Mouse (Mus musculus) cerebellum, adult (tissue): ENCODE measurements at regions not wholly inside any gene's neighbourhood (a gene's known extent, or its start where the extent isn't known, plus 50 kb on each side); places are given as distances from the start of the nearest gene placed in this dataset.
A peak's percentile ranks its signal among the peaks of the same experiment; 100 is the strongest.

Source experiments
- ATAC-seq: cut with Nextera tagmentation; 2 replicates; pipeline ENCODE4 v1.9.2; 2017; ENCODE audit warnings: mild to moderate bottlenecking, moderate library complexity, mixed read lengths; ENCODE audit not compliant: insufficient number of reproducible peaks, low FRiP score, low TSS enrichment

DNA sequence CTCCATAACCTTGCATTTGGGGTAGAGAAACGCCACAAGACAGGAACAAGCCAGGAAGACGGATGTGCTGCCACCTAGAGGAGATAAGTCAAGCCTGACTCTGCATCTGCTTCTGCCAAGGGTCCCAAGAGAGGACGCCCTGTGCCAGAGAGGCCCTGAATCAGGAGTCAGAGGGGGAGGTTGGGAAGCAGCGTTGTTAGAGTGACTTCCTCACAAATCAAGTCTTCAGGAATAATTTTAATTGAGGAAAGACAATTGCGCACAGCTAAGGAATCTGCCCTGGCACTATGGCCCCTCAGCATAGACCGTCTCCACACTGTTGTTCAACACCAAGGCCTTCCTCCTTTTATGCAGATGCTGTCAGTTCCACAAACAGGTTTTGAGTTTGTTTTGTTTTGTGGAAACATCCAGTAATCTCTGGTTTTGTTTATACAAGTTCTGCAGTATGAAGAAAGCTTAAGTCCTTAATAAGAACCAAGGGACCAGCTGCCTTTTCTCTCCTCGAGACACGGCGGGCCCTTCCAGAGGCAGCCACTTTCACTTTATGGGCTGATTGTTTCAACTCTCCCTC is 187.9 kb upstream of the Il12b start:
- no peak for ATAC-seq

GRCm38 (mm10) chr11:44214095-44214494 is 185.8 kb upstream of the Il12b start:
- no peak for ATAC-seq

- ATAC-seq: no peak
Measured at GRCm38 (mm10) chr11:44216346-44216745, 183.5 kb upstream of the Il12b start.

- ATAC-seq: no peak
Measured at GRCm38 (mm10) chr11:44219971-44220370, 179.9 kb upstream of the Il12b start.

DNA sequence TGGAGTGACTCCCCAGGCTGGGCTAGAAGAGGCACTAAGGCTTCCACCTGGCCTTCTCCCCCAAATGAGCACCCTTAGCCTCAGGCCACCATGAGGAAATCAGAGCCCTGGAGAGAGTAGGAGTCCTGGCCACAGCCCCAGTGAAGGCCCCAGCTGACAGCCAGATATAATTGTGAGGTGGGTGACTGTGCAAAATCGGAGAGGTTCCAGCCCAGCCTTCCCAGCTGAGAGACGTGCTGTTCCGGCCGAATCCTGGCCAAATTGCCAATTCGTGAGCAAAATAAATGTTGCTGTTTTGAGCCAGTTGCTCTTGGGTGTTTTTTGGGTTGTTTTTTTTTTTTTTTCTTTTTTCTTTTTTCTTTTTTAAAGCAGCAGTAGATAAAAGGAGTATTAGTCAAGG is 169.9 kb upstream of the Il12b start:
- no peak for ATAC-seq

GRCm38 (mm10) chr11:44235456-44235855 is 164.4 kb upstream of the Il12b start:
- ATAC-seq: no peak

- no peak for ATAC-seq
Measured at GRCm38 (mm10) chr11:44238051-44238450, 161.8 kb upstream of the Il12b start.

GRCm38 (mm10) chr11:44238598-44238997 is 161.3 kb upstream of the Il12b start:
- ATAC-seq: no peak

- no peak for ATAC-seq
Measured at GRCm38 (mm10) chr11:44243184-44243583, 156.7 kb upstream of the Il12b start.

DNA sequence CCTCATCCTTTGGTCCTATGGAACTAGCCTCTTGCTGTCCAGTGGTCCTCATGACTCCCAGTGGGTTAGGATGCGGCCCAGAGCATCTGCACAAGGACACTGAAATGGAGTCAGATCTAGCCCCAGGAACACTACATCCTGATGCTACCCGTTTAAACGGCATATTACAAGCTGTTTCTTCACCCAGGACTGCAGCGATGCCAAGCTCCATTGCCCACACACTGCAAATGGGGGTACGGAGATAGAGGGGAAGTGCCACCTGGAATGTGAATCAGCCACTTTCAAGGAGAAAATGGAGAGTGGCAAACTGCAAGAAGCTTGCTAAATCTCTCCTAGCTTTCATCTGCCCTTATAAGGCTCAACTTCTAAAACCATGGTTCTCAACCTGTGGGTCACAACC is 148.0 kb upstream of the Il12b start:
- ATAC-seq: no peak

- ATAC-seq: no peak
Measured at GRCm38 (mm10) chr11:44260376-44261111, 139.3 kb upstream of the Il12b start.

DNA sequence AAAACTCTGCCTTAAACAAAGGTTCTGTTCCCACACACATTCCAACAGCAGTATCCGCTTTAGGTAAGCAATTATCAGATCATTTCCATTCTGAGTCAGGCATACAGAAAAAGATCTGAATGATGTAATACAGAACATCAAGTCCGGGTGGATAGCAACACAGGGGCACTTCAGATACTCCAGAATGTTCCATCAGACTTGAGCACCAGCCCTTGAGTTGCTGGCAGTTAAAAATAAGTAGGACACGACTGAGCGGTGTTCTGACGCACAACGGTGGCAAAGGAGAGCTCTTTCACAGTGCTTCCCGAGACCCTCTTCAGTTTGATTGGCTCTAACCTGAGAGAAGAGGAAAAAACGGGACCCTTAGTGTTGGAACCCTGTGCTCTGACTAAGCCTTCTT is 138.2 kb upstream of the Il12b start:
- no peak for ATAC-seq

DNA sequence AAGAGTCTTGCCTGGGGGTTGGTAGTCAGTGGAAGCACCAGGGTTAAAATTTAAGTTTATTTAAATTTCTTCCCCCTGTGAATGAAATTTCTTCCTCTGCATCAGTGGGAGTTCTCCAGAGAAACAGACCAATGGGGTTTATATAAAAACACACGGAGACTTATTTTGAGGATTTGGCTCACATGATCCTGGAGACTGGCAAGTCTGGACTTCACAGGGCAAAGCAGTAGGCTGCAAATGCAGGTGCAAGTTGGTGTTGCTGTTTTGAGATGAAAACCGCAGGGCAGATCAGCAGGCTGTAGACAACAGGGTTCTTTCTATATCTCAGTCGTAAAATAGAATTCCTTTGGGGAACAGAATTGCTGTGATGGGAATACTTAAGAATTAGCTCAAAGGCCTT is 137.3 kb upstream of the Il12b start:
- no peak for ATAC-seq

- no peak for ATAC-seq
Measured at GRCm38 (mm10) chr11:44272268-44272667, 127.6 kb upstream of the Il12b start.

DNA sequence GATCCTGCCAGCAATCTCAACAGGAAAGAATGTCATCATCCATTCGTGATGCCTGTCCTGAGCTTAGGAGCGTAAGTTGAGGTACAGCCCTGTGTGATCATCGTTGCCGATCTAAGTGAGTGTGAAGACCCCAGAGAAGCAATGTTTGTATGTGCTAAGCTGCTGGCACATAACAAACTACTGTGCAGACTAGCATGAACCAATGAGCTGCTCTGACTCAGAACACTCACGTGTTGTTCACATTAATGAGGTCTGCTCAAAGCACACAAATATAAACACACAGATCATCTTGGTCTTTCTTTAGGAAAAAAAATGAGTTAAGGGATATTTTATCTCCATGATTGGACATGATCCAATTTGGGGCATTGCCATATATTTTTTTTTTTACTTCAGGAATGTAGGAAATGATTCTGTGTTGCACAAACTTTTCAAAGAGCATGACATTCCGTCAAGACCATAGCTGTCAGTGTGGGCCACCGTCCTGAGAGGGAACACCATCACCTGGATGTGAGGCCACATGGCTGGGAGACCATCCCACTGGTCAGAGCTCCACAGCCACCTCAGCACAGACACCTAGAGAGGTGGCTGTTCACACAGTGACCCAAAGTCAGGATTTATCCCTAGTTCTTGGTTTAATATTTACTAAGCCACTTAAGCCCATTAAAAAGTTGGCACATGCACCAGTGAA is 121.2 kb upstream of the Il12b start:
- ATAC-seq: no peak

GRCm38 (mm10) chr11:44285961-44286360 is 113.9 kb upstream of the Il12b start:
- no peak for ATAC-seq

DNA sequence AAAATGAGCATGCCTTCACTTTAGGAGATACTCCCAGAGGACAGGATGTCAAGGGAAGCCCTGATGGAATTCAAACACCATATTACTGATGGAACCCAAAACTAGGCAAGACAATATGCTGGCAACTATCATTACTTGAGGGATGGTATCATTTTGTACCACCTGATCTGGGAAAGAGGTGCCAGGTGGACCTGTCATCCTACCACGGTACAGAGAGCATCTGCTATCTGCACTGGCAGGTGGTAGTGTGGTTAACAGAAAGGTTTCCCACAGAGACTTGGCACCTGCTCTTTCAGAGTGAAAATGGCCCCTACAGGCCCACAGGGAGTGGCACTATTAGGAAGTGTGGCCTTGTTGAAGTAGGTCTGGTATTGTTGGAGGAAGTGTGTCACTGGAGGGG is 111.0 kb upstream of the Il12b start:
- ATAC-seq: 0 out of 2 replicates have a peak, but pooled peaks have one; percentile 52

- no peak for ATAC-seq
Measured at GRCm38 (mm10) chr11:44303786-44304185, 96.1 kb upstream of the Il12b start.

DNA sequence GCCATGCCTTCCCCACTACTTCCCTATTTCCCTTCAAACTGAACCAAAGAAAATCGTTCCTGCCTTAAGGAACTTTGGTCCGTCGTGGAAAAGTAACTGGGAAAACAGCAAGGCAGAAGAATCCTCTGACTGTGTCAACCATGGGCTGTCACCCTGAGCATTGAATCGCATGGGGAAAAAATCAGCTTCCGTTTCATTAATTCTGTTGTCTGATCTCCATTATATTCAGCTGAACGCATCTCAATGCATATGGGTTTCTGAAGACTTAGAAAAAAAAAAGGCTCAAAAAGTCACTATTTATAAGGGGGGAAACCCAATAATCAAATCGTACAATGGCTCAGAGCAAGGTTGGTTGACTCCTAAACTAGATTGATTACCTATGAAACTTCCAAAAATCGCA is 83.8 kb upstream of the Il12b start:
- ATAC-seq: no peak

DNA sequence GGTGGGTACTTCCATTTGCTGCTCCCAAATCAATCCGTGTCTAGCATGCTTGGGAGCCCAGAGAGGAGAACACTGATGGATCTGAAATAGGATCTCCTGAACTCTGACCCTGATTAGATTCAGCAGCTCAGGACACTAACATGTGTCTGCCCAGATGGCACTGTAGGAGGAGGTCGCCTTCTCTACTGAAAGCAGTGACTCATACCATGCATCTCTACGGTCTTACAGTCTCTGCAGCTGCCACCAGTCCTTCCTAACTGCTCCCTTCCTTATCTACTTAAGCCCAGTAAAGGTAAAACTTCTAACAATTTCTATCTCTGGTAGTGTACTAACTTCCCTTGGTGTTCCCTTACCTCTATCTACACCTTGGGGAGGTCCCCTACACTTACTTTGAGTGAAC is 80.7 kb upstream of the Il12b start:
- no peak for ATAC-seq

- ATAC-seq: no peak
Measured at GRCm38 (mm10) chr11:44323314-44323713, 76.5 kb upstream of the Il12b start.

- no peak for ATAC-seq
Measured at GRCm38 (mm10) chr11:44325066-44325465, 74.8 kb upstream of the Il12b start.
